Mouse (Mus musculus): ENCODE data around the gene Elmo1.

DNA sequence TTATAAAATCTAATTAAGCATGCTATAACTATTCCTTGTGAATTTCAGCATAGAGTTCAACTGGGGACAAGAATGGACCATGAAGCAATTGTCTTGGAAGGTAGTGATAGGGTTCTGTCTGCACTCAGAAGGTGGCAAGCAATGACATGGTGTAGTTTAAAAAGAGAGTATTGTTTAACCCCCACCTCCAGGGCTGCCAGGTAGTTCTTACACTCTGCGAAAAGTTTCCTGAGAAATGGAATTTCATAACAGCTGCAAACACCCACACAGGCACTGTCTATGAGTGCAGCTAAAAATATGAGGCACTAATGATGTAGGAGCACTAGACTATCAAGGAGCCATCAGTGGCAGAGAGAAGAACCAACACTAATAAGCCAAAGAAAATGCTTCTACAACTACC lies 13.9 kb upstream of the Elmo1 start:
- TF ChIP-seq CTCF (IDR thresholded peaks at IDR 0.05; ENCODE audit: extremely low read depth, insufficient read depth, low read length) (no peak), POLR2A (IDR thresholded peaks at IDR 0.05; ENCODE audit: extremely low read depth, insufficient read depth, low read length) (no peak)

Data from cortical plate, adult 2 months (tissue).